Mouse (Mus musculus) intestine, embryonic 16.5 days (tissue): ENCODE measurements at regions not wholly inside any gene's neighbourhood (a gene's known extent, or its start where the extent isn't known, plus 50 kb on each side); places are given as distances from the start of the nearest gene placed in this dataset.
A peak's percentile ranks its signal among the peaks of the same experiment; 100 is the strongest.
"Not testable (repeated sequence)": the region's sequence is repeated elsewhere in the genome, so short reads cannot be mapped to it uniquely, and the experiment has no call there.

Experiments used
- ATAC-seq: fragments of 200-750 bp; cut with Nextera tagmentation; 2 replicates; pipeline ENCODE4 v1.8.0; 2017; ENCODE audit warnings: moderate TSS enrichment, moderate library complexity
- H3K27ac ChIP-seq: fragments of 300-500 bp; sonication (generic); 2 replicates; pipeline ENCODE4 v1.5.1; 2014; ENCODE audit warnings: mild to moderate bottlenecking, low read length
- H3K27me3 ChIP-seq: fragments of 300-500 bp; sonication (generic); replicated peaks from 2 replicates; pipeline ENCODE4 v1.6.1; 2014; ENCODE audit warnings: low read length, control low read depth, mixed read lengths; ENCODE audit not compliant: control insufficient read depth, insufficient read depth
- H3K36me3 ChIP-seq: fragments of 300-500 bp; sonication (generic); 2 replicates; pipeline ENCODE4 v1.6.1; 2014; ENCODE audit warnings: low read length, control low read depth; ENCODE audit not compliant: control insufficient read depth, insufficient read depth
- H3K4me1 ChIP-seq: fragments of 300-500 bp; sonication (generic); 2 replicates; pipeline ENCODE4 v1.6.1; 2014; ENCODE audit warnings: low read length, control low read depth, mixed read lengths; ENCODE audit not compliant: control insufficient read depth, insufficient read depth
- H3K4me2 ChIP-seq: fragments of 300-500 bp; sonication (generic); 2 replicates; pipeline ENCODE4 v1.6.1; 2014; ENCODE audit warnings: low read depth, low read length, control low read depth
- H3K4me3 ChIP-seq: fragments of 300-500 bp; sonication (generic); 2 replicates; pipeline ENCODE4 v1.5.1; 2014; ENCODE audit warnings: mild to moderate bottlenecking, low read length
- H3K9ac ChIP-seq: fragments of 300-500 bp; sonication (generic); 2 replicates; pipeline ENCODE4 v1.6.1; 2014; ENCODE audit warnings: low read depth, low read length
- H3K9me3 ChIP-seq: fragments of 300-500 bp; sonication (generic); 2 replicates; pipeline ENCODE4 v1.6.1; 2016; ENCODE audit warnings: low read length, control low read depth; ENCODE audit not compliant: control insufficient read depth
- WGBS: fragments of 180-500 bp; shearing (Covaris S2); extraction: QIAGEN DNeasy Blood & Tissue Kit; methylation state at CpG from one replicate; pipeline ENCODE4 v1.1.7; 2014; 5-methylcytosine and 5-hydroxymethylcytosine counted together

- not testable (repeated sequence) for ATAC-seq, H3K4me2 ChIP-seq, H3K4me1 ChIP-seq, H3K4me3 ChIP-seq, H3K36me3 ChIP-seq, H3K27me3 ChIP-seq, H3K27ac ChIP-seq, H3K9ac ChIP-seq, H3K9me3 ChIP-seq
These were observed 73.3 kb downstream of the Gm31371 start for GRCm38 (mm10) chr8:19976461-19976860.

- H3K4me1 ChIP-seq: no peaks in the 10 kb centered on the region
- H3K4me3 ChIP-seq: peak overlapping the region; percentile 58
- peak overlapping the region; percentile 69 for H3K4me2 ChIP-seq
- peak; percentile 100 for ATAC-seq
- no peak overlapping the region for H3K27ac ChIP-seq
- no peaks in the 10 kb centered on the region for H3K27me3 ChIP-seq
- 9% methylated on average over 42 of the region's 42 CpGs for WGBS
- peak overlapping the region; percentile 79 for H3K9ac ChIP-seq
- peaks cover 5% of the 10 kb centered on the region for H3K9me3 ChIP-seq
- no peaks in the 10 kb centered on the region for H3K36me3 ChIP-seq
These were observed 76.5 kb downstream of the Gm31371 start for GRCm38 (mm10) chr8:19979536-19980345.

- H3K27me3 ChIP-seq, H3K9me3 ChIP-seq, H3K36me3 ChIP-seq, ATAC-seq, H3K4me1 ChIP-seq, H3K27ac ChIP-seq: not testable (repeated sequence)
- H3K4me2 ChIP-seq: peak overlapping the region; percentile 69
- H3K9ac ChIP-seq: peak overlapping the region; percentile 79
- H3K4me3 ChIP-seq: peak overlapping the region; percentile 58
- WGBS: 23% methylated on average over 26 of the region's 26 CpGs
These were observed 77.1 kb downstream of the Gm31371 start for GRCm38 (mm10) chr8:19980346-19980726.

GRCm38 (mm10) chr8:20008106-20008505 is 104.9 kb downstream of the Gm31371 start:
- H3K4me3 ChIP-seq, H3K9me3 ChIP-seq, H3K27me3 ChIP-seq, ATAC-seq, H3K4me1 ChIP-seq, H3K27ac ChIP-seq, H3K36me3 ChIP-seq, H3K4me2 ChIP-seq, H3K9ac ChIP-seq: not testable (repeated sequence)
- 82% methylated on average over 3 of the region's 3 CpGs for WGBS

GRCm38 (mm10) chr8:20010947-20011346 is 107.8 kb downstream of the Gm31371 start:
- not testable (repeated sequence) for H3K4me3 ChIP-seq, H3K9ac ChIP-seq, ATAC-seq, H3K9me3 ChIP-seq, H3K27me3 ChIP-seq, H3K27ac ChIP-seq, H3K4me1 ChIP-seq, H3K4me2 ChIP-seq, H3K36me3 ChIP-seq
- WGBS: 65% methylated on average over 8 of the region's 8 CpGs

GRCm38 (mm10) chr8:20013278-20013677 is 110.1 kb downstream of the Gm31371 start:
- H3K9me3 ChIP-seq, H3K9ac ChIP-seq, H3K4me2 ChIP-seq, H3K36me3 ChIP-seq, H3K4me1 ChIP-seq, H3K27ac ChIP-seq, H3K27me3 ChIP-seq, H3K4me3 ChIP-seq, ATAC-seq: not testable (repeated sequence)
- WGBS: 73% methylated on average over 7 of the region's 7 CpGs

GRCm38 (mm10) chr8:20014451-20015130 is 111.4 kb downstream of the Gm31371 start:
- not testable (repeated sequence) for H3K9me3 ChIP-seq, ATAC-seq, H3K4me1 ChIP-seq, H3K9ac ChIP-seq, H3K4me3 ChIP-seq, H3K4me2 ChIP-seq, H3K27me3 ChIP-seq, H3K27ac ChIP-seq, H3K36me3 ChIP-seq
- WGBS: 68% methylated on average over 5 of the region's 5 CpGs

GRCm38 (mm10) chr8:20015411-20016081 is 112.4 kb downstream of the Gm31371 start:
- not testable (repeated sequence) for H3K4me2 ChIP-seq, H3K36me3 ChIP-seq, H3K4me1 ChIP-seq, H3K9ac ChIP-seq, ATAC-seq, H3K9me3 ChIP-seq, H3K4me3 ChIP-seq, H3K27me3 ChIP-seq, H3K27ac ChIP-seq
- WGBS: 74% methylated on average over 6 of the region's 6 CpGs

GRCm38 (mm10) chr8:20016082-20016840 is 113.1 kb downstream of the Gm31371 start:
- WGBS: 84% methylated on average over 16 of the region's 17 CpGs
- H3K27ac ChIP-seq, H3K4me1 ChIP-seq, H3K36me3 ChIP-seq, H3K4me3 ChIP-seq, H3K9me3 ChIP-seq, H3K9ac ChIP-seq, H3K27me3 ChIP-seq, H3K4me2 ChIP-seq, ATAC-seq: not testable (repeated sequence)
